Mouse (Mus musculus): Measurements from ENCODE around the gene Gfy. TPM values are rescaled to one million over a fixed set of nuclear protein-coding genes. Genes with fewer than 3 reads are reported as not detected.

Gene Gfy
- polyA plus RNA-seq, 1 experiment from 2014 or later: 0.29 TPM

- H3K27me3 ChIP-seq (replicated peaks; ENCODE audit: low read depth, poor library complexity, severe bottlenecking): peaks cover 71% of the 10 kb centered on the region
- DNase-seq (ENCODE audit: low spot score): peak; percentile 74
These were observed 12.5 kb upstream of the Gfy start for GRCm38 (mm10) chr7:45191803-45192363.

DNA sequence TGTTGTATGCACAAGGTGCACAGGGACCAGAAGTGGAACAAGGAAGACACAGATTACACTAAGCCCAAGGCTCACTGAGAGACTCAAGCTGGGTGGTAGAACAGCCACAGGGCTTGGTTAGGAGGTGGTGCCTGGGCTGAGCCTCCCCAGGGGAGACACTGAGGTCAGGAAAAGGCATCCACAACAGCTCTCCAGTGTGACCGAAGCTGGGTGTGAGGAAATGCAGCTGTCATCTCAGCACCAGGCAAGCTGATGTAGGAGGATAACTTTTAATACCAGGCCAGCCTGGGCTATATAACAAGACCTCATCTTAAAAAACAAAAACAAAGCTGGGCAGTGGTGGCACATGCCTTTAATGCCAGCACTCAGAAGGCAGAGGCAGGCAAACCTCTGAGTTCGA is 11.8 kb upstream of the Gfy start:
- Histone ChIP-seq H3K36me3 (replicated peaks) (no peaks in the 10 kb centered on the region), H3K9me3 (no peaks in the 10 kb centered on the region), H3K4me1 (peaks cover 42% of the 10 kb centered on the region), H3K4me3 (no peak overlapping the region), H3K27ac (replicated peaks) (no peak overlapping the region), H3K27me3 (replicated peaks; ENCODE audit: low read depth, poor library complexity, severe bottlenecking) (peaks cover 71% of the 10 kb centered on the region)
- 76% methylated on average over 2 of the region's 2 CpGs for WGBS
- DNase-seq (ENCODE audit: low spot score): no peak

More at GRCm38 (mm10) chr7:45191803-45192363, 12.5 kb upstream of the Gfy start:
- 9% methylated on average over 8 of the region's 8 CpGs for WGBS
- peak overlapping the region; percentile 60; the same call in 1 of the 2 replicates for H3K27ac ChIP-seq (replicated peaks)
- no peaks in the 10 kb centered on the region for H3K36me3 ChIP-seq (replicated peaks)
- peaks cover 39% of the 10 kb centered on the region for H3K4me1 ChIP-seq
- H3K9me3 ChIP-seq: no peaks in the 10 kb centered on the region
- H3K4me3 ChIP-seq: peak overlapping the region; percentile 23

DNA sequence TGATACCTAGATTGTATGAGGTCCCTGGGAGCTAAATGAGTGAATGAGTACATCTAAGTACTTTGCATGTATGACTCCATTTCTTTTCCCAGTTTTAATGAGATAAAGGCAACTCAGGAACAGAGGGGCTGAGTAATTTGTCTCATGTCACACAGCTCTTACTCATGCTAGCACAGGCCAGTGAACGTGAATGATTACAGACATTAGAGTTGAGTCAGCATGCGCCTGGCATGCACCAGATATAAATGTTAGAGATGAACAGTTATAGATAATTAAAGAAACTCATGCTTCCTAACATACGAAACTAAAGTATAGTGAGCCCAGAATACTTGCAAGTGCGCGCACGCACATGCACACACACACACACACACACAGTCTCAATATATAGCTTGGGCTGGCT is 10.8 kb upstream of the Gfy start:
- Histone ChIP-seq H3K27me3 (replicated peaks; ENCODE audit: low read depth, poor library complexity, severe bottlenecking) (peaks cover 75% of the 10 kb centered on the region), H3K4me1 (peaks cover 41% of the 10 kb centered on the region), H3K9me3 (no peaks in the 10 kb centered on the region), H3K4me3 (no peak overlapping the region), H3K36me3 (replicated peaks) (no peaks in the 10 kb centered on the region), H3K27ac (replicated peaks) (no peak overlapping the region)
- WGBS: 95% methylated on average over 6 of the region's 6 CpGs
- DNase-seq (ENCODE audit: low spot score): no peak

DNA sequence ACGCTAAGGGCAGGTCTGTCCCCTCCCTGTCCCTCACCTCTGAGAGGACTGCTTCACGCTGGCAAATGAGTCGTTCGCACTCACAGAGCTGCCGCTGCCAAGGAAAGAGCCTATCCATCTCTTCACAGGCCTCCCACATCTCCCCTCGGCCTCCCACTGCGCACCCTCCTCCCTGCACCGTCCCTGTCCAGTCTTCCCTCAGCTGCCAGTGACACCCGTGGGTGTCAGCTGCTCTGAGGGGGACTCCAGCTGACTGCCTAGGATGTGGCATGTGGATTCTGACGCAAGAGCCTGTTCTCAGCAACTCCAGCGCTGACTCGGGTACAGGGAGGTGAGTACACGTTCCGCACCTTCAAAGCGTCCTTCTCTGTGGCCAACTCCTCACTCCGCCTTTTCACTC is 10.2 kb upstream of the Gfy start:
- H3K9me3 ChIP-seq: no peaks in the 10 kb centered on the region
- no peaks in the 10 kb centered on the region for H3K36me3 ChIP-seq (replicated peaks)
- 58% methylated on average over 16 of the region's 16 CpGs for WGBS
- no peak for DNase-seq (ENCODE audit: low spot score)
- no peak overlapping the region for H3K4me3 ChIP-seq
- H3K27ac ChIP-seq (replicated peaks): no peak overlapping the region
- H3K4me1 ChIP-seq: peaks cover 43% of the 10 kb centered on the region
- peaks cover 81% of the 10 kb centered on the region for H3K27me3 ChIP-seq (replicated peaks; ENCODE audit: low read depth, poor library complexity, severe bottlenecking)

DNA sequence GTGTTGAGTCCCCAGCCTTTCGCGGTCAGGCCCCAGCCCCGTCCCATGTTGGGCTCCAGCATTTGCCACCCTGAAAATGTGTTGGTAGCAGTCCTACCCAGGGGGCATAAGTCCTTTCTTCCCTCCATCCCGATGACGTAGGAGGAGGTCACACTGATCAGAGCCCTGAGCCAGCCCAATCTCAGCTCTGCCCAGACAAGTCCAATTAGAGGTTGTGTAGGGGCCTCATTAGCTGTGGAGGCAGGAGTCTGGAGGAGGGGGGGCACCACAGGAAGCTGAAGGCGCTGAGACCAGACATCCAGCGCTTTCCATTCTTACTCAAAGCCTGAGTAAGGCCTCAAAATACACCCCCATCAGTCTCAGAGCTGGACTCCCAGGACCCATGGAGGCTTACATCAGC is 6.6 kb upstream of the Gfy start:
- no peaks in the 10 kb centered on the region for H3K36me3 ChIP-seq (replicated peaks)
- peaks cover 100% of the 10 kb centered on the region for H3K27me3 ChIP-seq (replicated peaks; ENCODE audit: low read depth, poor library complexity, severe bottlenecking)
- peaks cover 43% of the 10 kb centered on the region for H3K4me1 ChIP-seq
- no peaks in the 10 kb centered on the region for H3K9me3 ChIP-seq
- no peak for DNase-seq (ENCODE audit: low spot score)
- 59% methylated on average over 7 of the region's 7 CpGs for WGBS
- H3K4me3 ChIP-seq: no peak overlapping the region
- H3K27ac ChIP-seq (replicated peaks): no peak overlapping the region

DNA sequence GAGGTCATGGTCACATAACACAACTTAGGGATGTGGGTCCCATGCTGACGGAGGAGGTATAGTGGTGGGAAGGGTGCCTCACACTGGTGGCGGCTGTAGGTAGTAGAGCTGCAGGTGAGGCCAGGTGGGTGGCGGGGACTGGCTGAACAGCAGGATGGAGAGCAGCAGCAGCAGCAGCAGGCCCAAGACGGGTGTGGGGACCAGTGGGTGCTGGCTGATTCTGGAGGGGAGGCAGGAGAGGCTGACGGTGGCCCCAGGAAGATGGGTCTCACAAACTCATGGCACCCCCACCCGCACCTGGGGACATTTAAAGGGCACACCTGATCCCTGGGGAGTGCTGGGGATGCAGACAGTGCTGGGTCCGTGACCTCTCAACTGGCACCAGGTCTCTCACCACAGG is 4.3 kb upstream of the Gfy start:
- no peaks in the 10 kb centered on the region for H3K36me3 ChIP-seq (replicated peaks)
- 63% methylated on average over 7 of the region's 7 CpGs for WGBS

GRCm38 (mm10) chr7:45182606-45183005 is 3.2 kb upstream of the Gfy start:
- DNase-seq (ENCODE audit: low spot score): no peak
- Histone ChIP-seq H3K27me3 (replicated peaks; ENCODE audit: low read depth, poor library complexity, severe bottlenecking) (peaks cover 100% of the 10 kb centered on the region), H3K9me3 (no peaks in the 10 kb centered on the region), H3K4me3 (peak overlapping the region; percentile 46), H3K27ac (replicated peaks) (no peak overlapping the region), H3K36me3 (replicated peaks) (no peaks in the 10 kb centered on the region), H3K4me1 (peaks cover 45% of the 10 kb centered on the region)
- 18% methylated on average over 11 of the region's 11 CpGs for WGBS

More for the DNA sequence above, 4.3 kb upstream of the Gfy start:
- Histone ChIP-seq H3K9me3 (no peaks in the 10 kb centered on the region), H3K4me1 (peaks cover 45% of the 10 kb centered on the region), H3K27ac (replicated peaks) (no peak overlapping the region), H3K27me3 (replicated peaks; ENCODE audit: low read depth, poor library complexity, severe bottlenecking) (peaks cover 100% of the 10 kb centered on the region), H3K4me3 (no peak overlapping the region)
- no peak for DNase-seq (ENCODE audit: low spot score)

- Histone ChIP-seq H3K4me3 (peak overlapping the region; percentile 46), H3K27ac (replicated peaks) (no peak overlapping the region), H3K27me3 (replicated peaks; ENCODE audit: low read depth, poor library complexity, severe bottlenecking) (peaks cover 100% of the 10 kb centered on the region), H3K9me3 (no peaks in the 10 kb centered on the region), H3K36me3 (replicated peaks) (no peaks in the 10 kb centered on the region), H3K4me1 (peaks cover 45% of the 10 kb centered on the region)
- WGBS: under 1% methylated on average over 34 of the region's 34 CpGs
- DNase-seq (ENCODE audit: low spot score): peak; percentile 93
These were observed 2.8 kb upstream of the Gfy start for GRCm38 (mm10) chr7:45182199-45182601.

GRCm38 (mm10) chr7:45181540-45181939 is 2.2 kb upstream of the Gfy start:
- Histone ChIP-seq H3K9me3 (no peaks in the 10 kb centered on the region), H3K4me1 (peaks cover 44% of the 10 kb centered on the region), H3K36me3 (replicated peaks) (no peaks in the 10 kb centered on the region), H3K27me3 (replicated peaks; ENCODE audit: low read depth, poor library complexity, severe bottlenecking) (peaks cover 100% of the 10 kb centered on the region), H3K27ac (replicated peaks) (no peak overlapping the region), H3K4me3 (peak overlapping the region; percentile 46)
- DNase-seq (ENCODE audit: low spot score): no peak
- WGBS: 4% methylated on average over 35 of the region's 35 CpGs

GRCm38 (mm10) chr7:45180896-45181477 is 1.6 kb upstream of the Gfy start, which contains the start of gene Pth2:
Pth2 (plus strand) TSS chr7:45180995.
- Histone ChIP-seq H3K4me3 (peak within 1 kb of the TSS; percentile 46), H3K36me3 (replicated peaks) (no peaks in the 10 kb centered on the region), H3K27me3 (replicated peaks; ENCODE audit: low read depth, poor library complexity, severe bottlenecking) (peaks cover 100% of the 10 kb centered on the region), H3K9me3 (no peaks in the 10 kb centered on the region), H3K4me1 (peaks cover 44% of the 10 kb centered on the region), H3K27ac (replicated peaks) (no peak within 1 kb of the TSS)
- 19% methylated on average over 20 of the region's 20 CpGs for WGBS
- DNase-seq (ENCODE audit: low spot score): no peak

DNA sequence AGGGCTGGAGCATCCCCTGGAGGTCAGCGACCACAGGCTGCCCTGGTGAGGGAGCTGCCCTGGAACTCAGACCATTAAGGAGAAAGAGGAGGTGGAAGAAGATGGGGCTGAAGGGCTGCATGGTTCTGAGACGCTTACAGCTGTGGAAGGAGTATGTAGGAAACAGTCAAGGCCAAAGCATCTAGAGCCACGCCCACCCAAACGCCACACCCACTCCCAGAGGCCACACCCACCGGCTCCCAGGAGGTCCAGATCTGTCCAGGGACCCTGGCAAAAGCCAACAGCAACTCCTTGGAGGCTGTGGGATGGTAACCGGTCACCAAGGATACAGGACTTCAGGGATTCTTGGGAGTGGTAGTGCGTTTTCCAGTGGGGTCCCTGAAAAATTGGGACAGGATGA is 819 bp downstream of the Gfy start:
- WGBS: 23% methylated on average over 7 of the region's 7 CpGs
- Histone ChIP-seq H3K4me1 (peaks cover 45% of the 10 kb centered on the region), H3K36me3 (replicated peaks) (no peaks in the 10 kb centered on the region)

DNA sequence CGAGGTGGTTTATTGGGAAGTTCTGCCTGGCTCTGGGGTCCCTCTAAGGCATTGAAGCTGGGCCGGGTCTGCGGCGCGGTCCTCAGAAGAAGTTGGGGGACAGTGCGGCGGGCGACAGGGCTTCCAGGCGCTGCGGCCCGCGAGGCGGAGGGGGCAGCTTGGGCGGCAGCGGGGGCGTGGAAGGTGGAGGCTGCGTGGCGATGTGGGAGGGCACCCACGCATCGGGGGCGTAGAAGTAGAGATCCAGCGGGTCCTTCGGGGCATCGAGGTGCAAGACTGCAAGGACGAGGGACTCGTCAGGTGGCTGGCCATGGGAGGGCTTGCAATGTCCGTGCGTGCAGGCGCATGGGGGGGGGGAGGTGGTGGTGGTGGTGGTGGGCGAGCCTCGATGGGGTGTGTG is 3.0 kb downstream of the Gfy start:
- no peak overlapping the region for H3K27ac ChIP-seq (replicated peaks)
- H3K36me3 ChIP-seq (replicated peaks): no peaks in the 10 kb centered on the region
- peaks cover 99% of the 10 kb centered on the region for H3K27me3 ChIP-seq (replicated peaks; ENCODE audit: low read depth, poor library complexity, severe bottlenecking)
- no peak for DNase-seq (ENCODE audit: low spot score)
- H3K4me1 ChIP-seq: peaks cover 30% of the 10 kb centered on the region
- 3% methylated on average over 31 of the region's 31 CpGs for whole genome bisulfite sequencing
- peaks cover 11% of the 10 kb centered on the region; the same call in 1 of the 2 replicates for H3K9me3 ChIP-seq
- peak overlapping the region; percentile 37 for H3K4me3 ChIP-seq

More for the DNA sequence above, 819 bp downstream of the Gfy start:
- no peak for DNase-seq (ENCODE audit: low spot score)
- no peak overlapping the region for H3K27ac ChIP-seq (replicated peaks)
- H3K27me3 ChIP-seq (replicated peaks; ENCODE audit: low read depth, poor library complexity, severe bottlenecking): peaks cover 99% of the 10 kb centered on the region
- H3K9me3 ChIP-seq: no peaks in the 10 kb centered on the region
- H3K4me3 ChIP-seq: no peak overlapping the region

DNA sequence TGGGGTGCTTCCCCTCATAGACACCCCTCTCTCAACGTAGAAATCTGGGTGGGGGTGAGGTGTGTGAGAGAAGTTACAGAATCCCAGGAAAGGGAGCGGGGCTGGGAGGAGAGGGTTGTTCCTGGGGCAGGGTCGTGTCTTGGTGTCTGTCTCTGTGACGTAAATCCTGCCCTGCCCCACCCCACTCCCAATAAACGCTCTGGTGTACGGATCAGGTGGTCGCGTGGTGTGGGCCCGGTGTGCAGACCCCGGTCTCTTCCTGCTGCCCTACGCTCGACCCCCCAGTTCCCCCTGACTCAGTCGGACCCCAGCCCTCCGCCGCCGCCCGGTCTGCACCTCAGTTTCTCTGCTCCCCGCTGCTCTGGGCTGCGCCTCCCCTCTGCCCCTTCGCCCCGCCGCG is 3.4 kb downstream of the Gfy start:
- no peak for DNase-seq (ENCODE audit: low spot score)
- Histone ChIP-seq H3K36me3 (replicated peaks) (no peaks in the 10 kb centered on the region), H3K4me3 (peak overlapping the region; percentile 37), H3K27me3 (replicated peaks; ENCODE audit: low read depth, poor library complexity, severe bottlenecking) (peaks cover 99% of the 10 kb centered on the region), H3K9me3 (peaks cover 14% of the 10 kb centered on the region), H3K27ac (replicated peaks) (no peak overlapping the region), H3K4me1 (peaks cover 25% of the 10 kb centered on the region)
- WGBS: 2% methylated on average over 23 of the region's 23 CpGs
